Mouse (Mus musculus): ENCODE measurements around the gene Prmt3. TPM values are rescaled to one million over a fixed set of nuclear protein-coding genes. Genes with fewer than 3 reads are reported as not detected.

Prmt3 gene
- polyA plus RNA-seq, 2 experiments: 12.2 to 20.1 TPM

DNA sequence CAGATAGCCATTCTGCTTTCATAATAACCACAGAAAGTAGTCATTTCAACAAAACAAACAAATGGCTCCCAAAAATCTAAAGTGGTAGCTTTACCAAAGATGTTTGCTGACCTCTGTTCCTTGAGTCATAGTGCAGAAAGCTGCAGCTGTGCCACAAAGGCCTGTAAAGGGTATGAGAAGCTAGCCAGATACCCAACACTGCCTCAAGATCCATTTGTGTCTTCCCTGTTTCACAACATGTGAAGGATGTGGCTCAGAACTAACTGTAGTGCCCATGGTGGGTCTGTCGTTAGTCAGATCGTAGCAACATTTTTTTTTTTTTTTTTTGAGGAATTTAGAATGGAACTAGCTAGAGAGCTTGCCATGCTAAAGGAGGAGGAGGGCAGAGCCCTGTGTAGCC, 46.4 kb downstream of the Prmt3 start:
- H3K4me3 ChIP-seq (ENCODE audit: insufficient read depth in 1 of 2, low read depth in 2 of 2, low read length in 2 of 2): no peak overlapping the region
- no peak for DNase-seq (ENCODE audit: low read depth in 3 of 3, low spot score in 3 of 3)
- no peak for TF ChIP-seq EP300 (IDR thresholded peaks at IDR 0.05; ENCODE audit: low read depth)
- TF ChIP-seq CTCF (IDR thresholded peaks at IDR 0.05; ENCODE audit: low read depth): no peak
- H3K9me3 ChIP-seq (ENCODE audit: control insufficient read depth, low read length): no peaks in the 10 kb centered on the region
- peaks cover 9% of the 10 kb centered on the region for H3K36me3 ChIP-seq (replicated peaks; ENCODE audit: control insufficient read depth, insufficient read depth, low read depth)
- 70% methylated on average over 2 of the region's 2 CpGs for WGBS (ENCODE audit: insufficient replicate concordance)
- no peak overlapping the region for H3K9ac ChIP-seq (replicated peaks)
- no peaks in the 10 kb centered on the region for H3K4me1 ChIP-seq (replicated peaks; ENCODE audit: control insufficient read depth in 2 of 2, insufficient read depth in 2 of 2, low read length in 1 of 2)
- H3K27ac ChIP-seq: no peak overlapping the region
- H3K4me2 ChIP-seq (ENCODE audit: low read depth): no peak overlapping the region
- no peak for ATAC-seq (ENCODE audit: insufficient read depth)
- H3K27me3 ChIP-seq (ENCODE audit: control insufficient read depth, insufficient read depth, low read length): no peaks in the 10 kb centered on the region

DNA sequence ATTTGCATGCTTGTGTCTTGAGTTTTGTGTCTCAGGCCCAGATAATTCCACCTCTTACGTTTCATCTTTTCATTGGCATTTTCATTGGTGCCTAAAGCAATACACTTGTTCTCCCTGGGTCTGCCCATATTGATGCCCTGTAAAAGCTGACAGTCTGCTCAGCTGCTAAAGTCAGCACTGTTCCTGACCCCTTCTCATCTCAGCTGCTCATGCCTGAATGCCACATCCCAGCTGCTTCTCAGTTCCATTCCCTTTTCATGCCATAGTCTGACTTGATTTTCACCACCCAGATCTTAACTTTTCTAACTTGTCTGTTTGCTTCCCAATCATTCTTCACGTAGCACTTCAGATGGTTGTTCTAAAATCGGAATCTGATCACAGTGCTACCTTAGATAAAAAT, 47.3 kb downstream of the Prmt3 start:
- no peaks in the 10 kb centered on the region for H3K9me3 ChIP-seq (ENCODE audit: control insufficient read depth, low read length)
- no peak overlapping the region for H3K27ac ChIP-seq
- DNase-seq (ENCODE audit: low read depth in 3 of 3, low spot score in 3 of 3) (no peak), ATAC-seq (ENCODE audit: insufficient read depth) (no peak)
- TF ChIP-seq EP300 (IDR thresholded peaks at IDR 0.05; ENCODE audit: low read depth) (no peak), CTCF (IDR thresholded peaks at IDR 0.05; ENCODE audit: low read depth) (no peak)
- H3K9ac ChIP-seq (replicated peaks): no peak overlapping the region
- H3K4me3 ChIP-seq (ENCODE audit: insufficient read depth in 1 of 2, low read depth in 2 of 2, low read length in 2 of 2): no peak overlapping the region
- no peaks in the 10 kb centered on the region for H3K27me3 ChIP-seq (ENCODE audit: control insufficient read depth, insufficient read depth, low read length)
- peaks cover 9% of the 10 kb centered on the region for H3K36me3 ChIP-seq (replicated peaks; ENCODE audit: control insufficient read depth, insufficient read depth, low read depth)
- H3K4me2 ChIP-seq (ENCODE audit: low read depth): no peak overlapping the region
- 70% methylated on average over 3 of the region's 3 CpGs for WGBS (ENCODE audit: insufficient replicate concordance)
- no peaks in the 10 kb centered on the region for H3K4me1 ChIP-seq (replicated peaks; ENCODE audit: control insufficient read depth in 2 of 2, insufficient read depth in 2 of 2, low read length in 1 of 2)

DNA sequence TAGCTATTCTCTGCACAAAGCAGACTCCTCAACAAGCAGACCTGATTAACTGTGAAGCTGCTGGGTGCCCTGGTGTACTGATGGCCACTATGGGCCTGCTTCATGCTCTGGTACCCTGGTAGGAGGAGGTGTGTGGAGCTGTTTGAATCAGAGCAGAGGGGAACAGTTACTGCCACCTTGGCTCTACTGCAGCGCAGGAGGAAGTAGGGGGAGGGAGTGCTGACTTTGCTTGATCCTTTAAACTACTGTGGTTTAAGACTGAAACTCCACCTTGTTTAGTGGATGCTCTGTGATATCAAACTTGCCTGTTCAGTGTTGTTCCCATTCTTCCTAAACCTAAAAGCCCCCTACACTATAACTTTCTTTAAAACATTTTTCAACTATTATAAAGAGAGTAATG, 49.8 kb downstream of the Prmt3 start:
- 71% methylated on average over 1 of the region's 1 CpGs for WGBS (ENCODE audit: insufficient replicate concordance)
- Histone ChIP-seq H3K4me1 (replicated peaks; ENCODE audit: control insufficient read depth in 2 of 2, insufficient read depth in 2 of 2, low read length in 1 of 2) (no peaks in the 10 kb centered on the region), H3K4me3 (ENCODE audit: insufficient read depth in 1 of 2, low read depth in 2 of 2, low read length in 2 of 2) (no peak overlapping the region), H3K27me3 (ENCODE audit: control insufficient read depth, insufficient read depth, low read length) (no peaks in the 10 kb centered on the region), H3K4me2 (ENCODE audit: low read depth) (no peak overlapping the region), H3K27ac (no peak overlapping the region), H3K9ac (replicated peaks) (no peak overlapping the region), H3K9me3 (ENCODE audit: control insufficient read depth, low read length) (no peaks in the 10 kb centered on the region), H3K36me3 (replicated peaks; ENCODE audit: control insufficient read depth, insufficient read depth, low read depth) (peaks cover 10% of the 10 kb centered on the region)
- TF ChIP-seq EP300 (IDR thresholded peaks at IDR 0.05; ENCODE audit: low read depth) (no peak), CTCF (IDR thresholded peaks at IDR 0.05; ENCODE audit: low read depth) (no peak)
- ATAC-seq (ENCODE audit: insufficient read depth) (no peak), DNase-seq (ENCODE audit: low read depth in 3 of 3, low spot score in 3 of 3) (no peak)

DNA sequence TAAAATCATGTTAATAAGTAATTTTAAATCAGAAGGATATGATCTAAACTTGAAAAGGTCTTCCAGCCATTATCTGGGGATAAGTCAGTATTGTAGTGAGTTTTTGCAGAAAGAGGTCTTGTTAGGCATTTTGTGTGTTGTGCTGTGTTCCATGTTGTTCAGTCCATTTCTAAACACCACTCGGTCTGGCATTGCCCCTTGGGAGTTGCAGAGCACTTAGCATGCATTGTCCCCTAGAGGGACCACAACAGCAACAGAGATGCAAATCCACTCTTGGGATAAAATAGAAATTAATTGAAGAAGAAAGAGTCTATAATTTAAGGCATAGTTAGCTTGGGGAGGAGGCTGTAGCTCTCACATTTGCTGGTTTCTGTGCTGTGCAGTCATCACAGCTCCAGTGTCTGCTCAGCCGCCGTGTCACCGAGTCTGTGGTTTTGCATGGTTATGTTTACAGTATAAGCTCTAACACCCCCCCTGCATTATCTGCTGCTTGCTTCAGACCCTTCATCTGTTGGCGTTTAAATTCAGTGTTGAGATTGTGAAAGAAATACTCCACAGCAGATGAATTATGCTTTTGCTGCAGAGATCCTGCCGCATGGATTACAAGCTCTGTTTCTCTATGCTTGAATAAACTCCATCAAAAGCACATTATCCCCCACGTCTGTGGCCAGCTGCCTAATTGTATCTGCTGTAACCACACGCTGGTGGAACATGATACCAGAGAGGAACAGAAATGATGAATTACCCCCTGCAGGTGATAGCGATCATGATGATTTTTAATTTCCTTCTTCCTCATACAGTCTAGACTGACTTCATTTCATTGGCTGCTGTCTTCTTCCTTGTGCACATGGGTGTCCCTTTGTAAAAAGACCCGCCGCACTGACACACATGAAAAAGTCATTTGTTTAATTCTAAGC, 64.5 kb downstream of the Prmt3 start:
- H3K36me3 ChIP-seq (replicated peaks; ENCODE audit: control insufficient read depth, insufficient read depth, low read depth): no peaks in the 10 kb centered on the region; the same call in none of the 2 replicates
- DNase-seq (ENCODE audit: low read depth in 3 of 3, low spot score in 3 of 3) (no peak), ATAC-seq (ENCODE audit: insufficient read depth) (no peak)
- H3K27ac ChIP-seq: no peak overlapping the region
- no peaks in the 10 kb centered on the region for H3K27me3 ChIP-seq (ENCODE audit: control insufficient read depth, insufficient read depth, low read length)
- peaks cover 0 to 4% of the 10 kb centered on the region in 2 experiments; a peak in 1 of 4 replicates for H3K4me1 ChIP-seq (replicated peaks; ENCODE audit: control insufficient read depth in 2 of 2, insufficient read depth in 2 of 2, low read length in 1 of 2)
- no peak overlapping the region for H3K9ac ChIP-seq (replicated peaks)
- H3K4me3 ChIP-seq (ENCODE audit: insufficient read depth in 1 of 2, low read depth in 2 of 2, low read length in 2 of 2): no peak overlapping the region
- no peak for TF ChIP-seq EP300 (IDR thresholded peaks at IDR 0.05; ENCODE audit: low read depth)
- no peak for TF ChIP-seq CTCF (IDR thresholded peaks at IDR 0.05; ENCODE audit: low read depth)
- no peak overlapping the region for H3K4me2 ChIP-seq (ENCODE audit: low read depth)
- no peaks in the 10 kb centered on the region for H3K9me3 ChIP-seq (ENCODE audit: control insufficient read depth, low read length)
- 61% methylated on average over 11 of the region's 11 CpGs for WGBS (ENCODE audit: insufficient replicate concordance)

DNA sequence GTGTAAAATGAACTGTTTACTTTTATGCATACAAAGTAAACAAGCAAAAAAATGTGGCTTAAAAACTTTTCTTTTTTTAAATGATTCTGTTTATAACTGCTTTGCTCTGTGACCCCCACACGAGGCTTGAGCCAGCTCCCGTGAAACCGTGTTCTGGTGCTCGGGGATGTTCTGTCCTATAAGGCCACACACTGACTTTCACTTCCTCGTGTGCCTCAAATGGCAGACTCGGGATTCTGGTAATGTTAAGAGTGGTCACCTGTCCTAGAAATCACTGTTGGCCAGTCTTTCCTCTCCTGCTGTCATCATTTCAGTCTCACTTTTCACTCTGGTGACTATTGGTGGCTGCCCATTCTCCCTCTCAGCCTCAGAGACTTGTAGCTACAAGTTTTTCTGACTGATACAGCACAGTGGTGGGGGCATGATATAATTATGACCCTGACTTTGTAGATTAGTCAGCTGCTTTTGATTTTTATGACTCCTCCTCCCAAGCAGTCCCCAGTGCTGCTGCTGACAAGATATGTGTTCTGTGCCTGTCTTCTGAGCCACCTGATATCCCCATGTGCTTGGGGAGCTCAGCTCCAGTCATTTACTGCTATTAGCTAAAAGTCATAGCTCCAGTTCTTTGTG, 65.3 kb downstream of the Prmt3 start:
- no peak overlapping the region for H3K27ac ChIP-seq
- H3K27me3 ChIP-seq (ENCODE audit: control insufficient read depth, insufficient read depth, low read length): no peaks in the 10 kb centered on the region
- TF ChIP-seq EP300 (IDR thresholded peaks at IDR 0.05; ENCODE audit: low read depth) (no peak), CTCF (IDR thresholded peaks at IDR 0.05; ENCODE audit: low read depth) (no peak)
- no peak for DNase-seq (ENCODE audit: low read depth in 3 of 3, low spot score in 3 of 3)
- no peak overlapping the region for H3K4me2 ChIP-seq (ENCODE audit: low read depth)
- ATAC-seq (ENCODE audit: insufficient read depth): peak; percentile 37
- H3K9me3 ChIP-seq (ENCODE audit: control insufficient read depth, low read length): no peaks in the 10 kb centered on the region
- H3K36me3 ChIP-seq (replicated peaks; ENCODE audit: control insufficient read depth, insufficient read depth, low read depth): no peaks in the 10 kb centered on the region; the same call in none of the 2 replicates
- H3K4me3 ChIP-seq (ENCODE audit: insufficient read depth in 1 of 2, low read depth in 2 of 2, low read length in 2 of 2): no peak overlapping the region
- no peak overlapping the region for H3K9ac ChIP-seq (replicated peaks)
- H3K4me1 ChIP-seq (replicated peaks; ENCODE audit: control insufficient read depth in 2 of 2, insufficient read depth in 2 of 2, low read length in 1 of 2): peaks cover 0 to 4% of the 10 kb centered on the region in 2 experiments; a peak in 1 of 4 replicates
- WGBS (ENCODE audit: insufficient replicate concordance): 65% methylated on average over 6 of the region's 6 CpGs
